Comparison of ENCODE assay signal across 16 mouse cellular contexts in the genomic region with DNA sequence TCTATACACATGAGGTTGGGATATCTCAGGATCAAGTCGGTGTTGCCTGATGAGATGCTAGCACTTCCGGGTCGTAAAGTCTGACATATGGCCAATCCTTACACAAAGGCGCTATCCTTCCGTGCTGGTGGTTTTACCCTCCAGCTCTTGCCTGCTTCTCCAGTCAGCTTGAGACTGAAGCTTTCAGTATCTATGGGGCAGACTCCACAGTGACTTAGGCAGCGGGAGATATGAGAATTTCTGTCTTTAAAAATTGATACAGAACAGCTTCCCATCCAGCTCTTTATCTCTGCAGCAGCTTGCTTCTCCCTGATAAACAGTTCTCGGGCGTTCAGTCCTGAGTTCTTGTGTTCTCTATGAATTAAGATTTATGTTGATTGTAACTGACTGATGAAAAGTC. TPM values are rescaled to one million over a fixed set of nuclear protein-coding genes. Genes with fewer than 3 reads are reported as not detected.
DNase-seq lines count a peak whose midpoint lies in the region; ATAC-seq and TF ChIP-seq lines count a peak whose summit lies in the region.
"Had no signal": no experiment of that assay in that cellular context is flagged by ENCODE, and none has a peak within 500 bp of the region (broad histone marks: within the 10 kb centered on the region; RNA-seq: fewer than 3 reads in every experiment).

No protein-coding gene starts in this region.

- H3K9me3 ChIP-seq in ES-Bruce4 (replicated peaks; ENCODE audit: control insufficient read depth, insufficient read depth, low read length, poor library complexity, severe bottlenecking), result no peaks in the 10 kb centered on the region
- H3K9me3 ChIP-seq in liver, postnatal 0 days (ENCODE audit: low read length), result no peaks in the 10 kb centered on the region
- H3K9me3 ChIP-seq: embryonic facial prominence, embryonic 12.5 days; heart, embryonic 13.5 days; hindbrain, embryonic 13.5 days had no signal

- ATAC-seq in liver, postnatal 0 days, result peak; percentile 72
- ATAC-seq: inflammation-experienced regulatory T-cells, adult 6 months had no signal

- H3K27ac ChIP-seq in ES-Bruce4 (ENCODE audit: insufficient read depth, low read length), result peak overlapping the region; percentile 6; the same call in 1 of the 2 replicates
- no peak overlapping the region for H3K27ac ChIP-seq in liver, postnatal 0 days (ENCODE audit: low read depth)
- H3K27ac ChIP-seq: embryonic facial prominence, embryonic 12.5 days; heart, embryonic 13.5 days; hindbrain, embryonic 13.5 days had no signal

- H3K27me3 ChIP-seq in ES-Bruce4 (ENCODE audit: control insufficient read depth, insufficient read depth, low read length, poor library complexity, severe bottlenecking), result no peaks in the 10 kb centered on the region
- no peaks in the 10 kb centered on the region for H3K27me3 ChIP-seq in liver, postnatal 0 days (ENCODE audit: insufficient read depth, low read length)
- H3K27me3 ChIP-seq: embryonic facial prominence, embryonic 12.5 days; heart, embryonic 13.5 days; hindbrain, embryonic 13.5 days had no signal

- H3K4me3 ChIP-seq in ES-Bruce4 (ENCODE audit: low read depth, low read length), result no peak overlapping the region
- H3K4me3 ChIP-seq in liver, postnatal 0 days (ENCODE audit: low read depth, low read length), result no peak overlapping the region
- H3K4me3 ChIP-seq: embryonic facial prominence, embryonic 12.5 days; gastrocnemius, adult 2 months; heart, embryonic 13.5 days; hindbrain, embryonic 13.5 days had no signal

- no peaks in the 10 kb centered on the region for H3K36me3 ChIP-seq in ES-Bruce4 (ENCODE audit: control insufficient read depth, insufficient read depth, low read length, poor library complexity, severe bottlenecking)
- no peaks in the 10 kb centered on the region for H3K36me3 ChIP-seq in liver, postnatal 0 days (replicated peaks; ENCODE audit: insufficient read depth, low read length)
- H3K36me3 ChIP-seq: embryonic facial prominence, embryonic 12.5 days; heart, embryonic 13.5 days; hindbrain, embryonic 13.5 days had no signal

- TF ChIP-seq CTCF in ES-Bruce4 (IDR thresholded peaks at IDR 0.05; ENCODE audit: low read depth, low read length), result no peak
- TF ChIP-seq CTCF in liver, postnatal 0 days (IDR thresholded peaks at IDR 0.05; ENCODE audit: low read depth), result no peak

- TF ChIP-seq EP300 in ES-Bruce4 (IDR thresholded peaks at IDR 0.05; ENCODE audit: insufficient read depth, low read depth, low read length), result no peak
- peak; percentile 93 for TF ChIP-seq EP300 in liver, postnatal 0 days (IDR thresholded peaks at IDR 0.05; ENCODE audit: low read depth)

- DNase-seq in ZHBTc4 (ENCODE audit: low read depth, low spot score) (peak; percentile 55), liver (peak; percentile 48)
- no peak for DNase-seq in liver, postnatal 0 days
- no peak for DNase-seq in layer of hippocampus, adult 9-11 months
- DNase-seq in adrenal gland, postnatal 36 days, result no peak
- no peak for DNase-seq in thymus, adult 18-20 months
- DNase-seq: cerebellum, adult 8-10 months; lung, adult 2 months; retina, postnatal 1 day; thymus, postnatal 36 days had no signal

- H3K9ac ChIP-seq in ES-Bruce4 (ENCODE audit: low read depth, poor library complexity, severe bottlenecking), result peak overlapping the region; percentile 68
- no peak overlapping the region for H3K9ac ChIP-seq in liver, postnatal 0 days (replicated peaks)
- H3K9ac ChIP-seq: embryonic facial prominence, embryonic 12.5 days; heart, embryonic 13.5 days; hindbrain, embryonic 13.5 days had no signal

- TF ChIP-seq POLR2A in ES-Bruce4 (IDR thresholded peaks at IDR 0.05; ENCODE audit: insufficient read depth, low read length), result no peak

- no peaks in the 10 kb centered on the region for H3K4me1 ChIP-seq in ES-Bruce4 (ENCODE audit: control insufficient read depth, insufficient read depth, low read length)
- no peaks in the 10 kb centered on the region for H3K4me1 ChIP-seq in liver, postnatal 0 days (ENCODE audit: insufficient read depth)

- 53% methylated on average over 8 of the region's 8 CpGs for WGBS in liver, postnatal 0 days (ENCODE audit: insufficient replicate concordance)

- peak overlapping the region; percentile 15 for H3K4me2 ChIP-seq in liver, postnatal 0 days (ENCODE audit: low read depth, low read length)
- H3K4me2 ChIP-seq: embryonic facial prominence, embryonic 12.5 days; heart, embryonic 13.5 days; hindbrain, embryonic 13.5 days had no signal

RNA-seq across cellular contexts. Expression of a gene that starts 14.9 kb away (rescaled TPM):
- 307 and 317 TPM in 2 replicates for polyA plus RNA-seq in ES-Bruce4 (2011; ENCODE audit: insufficient read depth, insufficient read length, low read depth, missing spikeins)
- 167 and 178 TPM in 2 replicates for polyA plus RNA-seq in liver, postnatal 0 days (2015; fragmentation: Nextera tagmentation; extraction: Ambion mirVana)
- 100 to 1,000 TPM; 600 to 666 TPM for total RNA-seq in adrenal gland, postnatal 36 days (2021)

RNA-seq across cellular contexts. Expression of a gene that starts 53.8 kb away (rescaled TPM):
- polyA plus RNA-seq in ES-Bruce4 (2011; ENCODE audit: insufficient read depth, insufficient read length, low read depth, missing spikeins), result 18.0 and 20.7 TPM in 2 replicates
- 1.3 and 1.5 TPM in 2 replicates for polyA plus RNA-seq in liver, postnatal 0 days (2015; fragmentation: Nextera tagmentation; extraction: Ambion mirVana)
- 1 to 10 TPM; 9.1 to 9.7 TPM for total RNA-seq in adrenal gland, postnatal 36 days (2021)

Comparison
In these comparisons a context has a peak if more than half of its experiments do, and no peak if none do; other contexts are left out.
1. DNase-seq: peak in ZHBTc4 (single experiment) and liver (single experiment); none in liver, postnatal 0 days (single experiment), layer of hippocampus, adult 9-11 months (single experiment), adrenal gland, postnatal 36 days (0 of 2) and thymus, adult 18-20 months (0 of 2).